Mouse (Mus musculus): ENCODE measurements around the gene Bhlha15. TPM values are rescaled to one million over a fixed set of nuclear protein-coding genes. Genes with fewer than 3 reads are reported as not detected.
A peak's percentile ranks its signal among the peaks of the same experiment; 100 is the strongest.

Bhlha15 gene
- 0.10 and 0.25 TPM in 2 replicates for total RNA-seq (2017)

DNA sequence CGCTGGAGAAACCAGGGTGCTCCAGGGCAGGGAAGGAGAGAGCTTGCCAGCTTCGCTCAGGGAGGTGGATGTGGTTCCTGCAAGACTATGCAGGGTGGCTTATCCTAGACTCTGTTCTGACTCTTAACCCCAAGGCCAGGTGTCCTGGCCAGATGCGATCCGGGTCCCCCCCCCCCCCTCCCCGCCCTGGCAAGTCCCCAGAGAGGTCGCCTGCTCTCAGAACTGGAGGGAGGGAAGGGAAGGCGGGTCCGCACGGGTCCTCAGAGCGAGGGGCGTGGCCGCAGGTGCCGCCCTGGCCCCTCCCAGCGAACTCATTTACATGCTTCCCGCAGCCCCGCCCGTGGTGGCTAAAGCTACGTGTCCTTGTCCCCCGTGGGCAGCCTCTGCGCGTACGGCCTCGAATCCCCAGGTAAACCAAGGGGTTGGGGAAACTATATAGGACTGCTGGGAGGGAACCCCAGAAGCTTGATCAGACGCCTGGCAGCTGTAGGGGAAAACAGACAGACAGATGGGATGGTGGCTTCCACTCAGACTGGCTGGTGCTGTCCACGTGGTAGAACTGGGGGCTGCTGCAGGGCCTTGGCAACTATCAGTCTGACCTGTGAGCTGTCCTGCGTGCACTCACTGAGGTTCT, at the start of gene Bhlha15:
Bhlha15 (plus strand) TSS at position 337 of the 634 bp plus-strand sequence.
- ATAC-seq (replicated peaks in 1 of 2; ENCODE audit: insufficient read depth in 1 of 2, low FRiP score in 2 of 2, low TSS enrichment in 1 of 2, low read depth in 1 of 2, poor library complexity in 2 of 2, severe bottlenecking in 2 of 2), result peak; percentile 63 to 67

DNA sequence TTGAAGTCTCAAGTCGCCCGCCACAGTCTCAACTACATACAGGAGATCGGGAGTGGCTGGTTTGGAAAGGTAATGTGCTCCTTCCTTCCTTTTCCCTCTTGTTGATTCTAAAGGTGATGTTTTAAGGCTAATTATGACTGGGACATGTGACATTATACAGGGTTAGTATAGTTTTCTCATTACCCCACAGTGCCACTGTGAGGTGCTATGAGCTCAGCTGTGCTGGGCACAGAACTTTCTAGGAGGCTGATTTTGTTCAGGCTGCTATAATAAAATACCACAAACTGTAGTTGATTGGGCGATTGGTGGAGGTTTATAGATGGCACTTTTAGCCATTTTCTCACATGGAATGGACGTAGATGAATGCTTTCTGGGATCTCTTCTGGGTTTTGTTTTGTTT, 46.6 kb upstream of the Bhlha15 start:
- no peak for ATAC-seq (replicated peaks in 1 of 2; ENCODE audit: insufficient read depth in 1 of 2, low FRiP score in 2 of 2, low TSS enrichment in 1 of 2, low read depth in 1 of 2, poor library complexity in 2 of 2, severe bottlenecking in 2 of 2)

DNA sequence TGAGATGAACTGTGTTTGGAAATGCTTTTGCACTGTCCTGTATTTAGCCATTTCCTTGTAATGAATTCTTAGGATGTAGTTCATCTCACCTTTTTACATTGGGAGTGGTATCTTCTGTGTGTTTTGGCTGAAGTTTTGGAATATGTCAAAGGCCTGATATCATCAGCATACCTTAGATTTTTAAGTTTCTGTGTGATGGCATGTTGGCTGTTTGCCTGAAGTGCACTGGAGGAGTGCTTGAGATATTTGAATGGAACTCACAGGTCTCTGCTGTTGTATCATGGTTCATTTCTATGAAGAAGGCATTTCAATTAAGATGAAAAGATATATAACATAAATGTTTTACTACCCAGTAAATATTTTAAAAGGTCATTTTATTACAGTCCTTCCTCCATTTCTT, 43.2 kb upstream of the Bhlha15 start:
- ATAC-seq (replicated peaks in 1 of 2; ENCODE audit: insufficient read depth in 1 of 2, low FRiP score in 2 of 2, low TSS enrichment in 1 of 2, low read depth in 1 of 2, poor library complexity in 2 of 2, severe bottlenecking in 2 of 2), result no peak

DNA sequence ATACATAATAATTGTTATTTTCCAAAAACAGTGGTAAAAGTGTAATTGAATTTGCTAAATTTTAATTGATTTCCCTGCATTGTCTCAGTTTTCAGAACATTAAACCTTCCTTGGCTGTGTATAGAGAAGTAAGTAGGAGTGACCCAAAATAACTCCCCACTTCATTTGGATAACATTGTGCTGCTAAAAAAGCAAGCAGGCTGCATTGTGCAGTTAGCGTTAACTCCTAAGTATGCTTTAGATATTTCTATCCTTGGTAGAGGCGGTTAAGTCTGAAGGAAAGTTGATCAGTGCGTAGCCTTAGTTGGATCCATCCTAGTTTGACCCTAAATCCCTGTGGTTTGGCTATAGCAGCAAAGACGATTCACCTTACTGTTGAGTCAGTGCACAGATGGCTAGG, 40.6 kb upstream of the Bhlha15 start:
- ATAC-seq (replicated peaks in 1 of 2; ENCODE audit: insufficient read depth in 1 of 2, low FRiP score in 2 of 2, low TSS enrichment in 1 of 2, low read depth in 1 of 2, poor library complexity in 2 of 2, severe bottlenecking in 2 of 2), result no peak

DNA sequence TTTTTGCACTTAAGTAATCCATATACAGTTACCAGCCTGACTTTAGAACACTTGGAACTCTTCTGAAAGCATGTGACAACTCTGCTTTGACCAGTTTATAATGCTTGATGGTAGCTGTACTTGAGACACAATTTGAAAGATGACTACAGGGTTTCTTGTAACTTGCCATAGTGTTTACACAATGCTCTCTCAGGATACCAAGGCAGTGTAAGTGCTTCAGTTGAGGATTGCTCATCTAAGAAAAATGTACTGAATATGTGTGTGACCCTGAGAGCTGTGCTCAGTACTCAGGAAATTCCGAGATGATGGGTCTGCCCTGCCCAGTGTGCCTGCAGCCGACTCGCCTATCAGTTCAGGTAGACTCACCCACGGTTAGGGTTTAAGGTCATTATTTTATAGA, 38.8 kb upstream of the Bhlha15 start:
- ATAC-seq (replicated peaks in 1 of 2; ENCODE audit: insufficient read depth in 1 of 2, low FRiP score in 2 of 2, low TSS enrichment in 1 of 2, low read depth in 1 of 2, poor library complexity in 2 of 2, severe bottlenecking in 2 of 2), result no peak

DNA sequence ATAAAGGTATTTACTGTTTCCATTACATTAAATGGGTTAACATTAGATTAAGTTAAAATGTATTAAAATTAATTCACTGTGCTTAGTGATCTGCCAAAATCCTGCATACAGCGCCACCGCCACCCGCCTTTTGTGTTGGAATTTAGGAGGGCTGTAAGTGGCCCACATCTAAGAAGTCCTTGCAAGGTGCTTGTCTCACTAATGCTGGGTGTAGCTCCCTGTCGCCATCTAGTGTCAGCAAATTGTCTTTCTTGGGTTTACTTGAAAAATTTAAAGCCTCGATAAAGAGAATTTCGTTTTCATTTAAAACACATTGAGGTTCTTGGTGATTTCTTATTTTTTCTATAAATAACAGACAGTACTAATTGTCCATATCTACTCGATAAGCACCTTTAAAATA, 35.6 kb upstream of the Bhlha15 start:
- ATAC-seq (replicated peaks in 1 of 2; ENCODE audit: insufficient read depth in 1 of 2, low FRiP score in 2 of 2, low TSS enrichment in 1 of 2, low read depth in 1 of 2, poor library complexity in 2 of 2, severe bottlenecking in 2 of 2), result peak; percentile 70 to 72; a peak in 2 of 4 replicates

DNA sequence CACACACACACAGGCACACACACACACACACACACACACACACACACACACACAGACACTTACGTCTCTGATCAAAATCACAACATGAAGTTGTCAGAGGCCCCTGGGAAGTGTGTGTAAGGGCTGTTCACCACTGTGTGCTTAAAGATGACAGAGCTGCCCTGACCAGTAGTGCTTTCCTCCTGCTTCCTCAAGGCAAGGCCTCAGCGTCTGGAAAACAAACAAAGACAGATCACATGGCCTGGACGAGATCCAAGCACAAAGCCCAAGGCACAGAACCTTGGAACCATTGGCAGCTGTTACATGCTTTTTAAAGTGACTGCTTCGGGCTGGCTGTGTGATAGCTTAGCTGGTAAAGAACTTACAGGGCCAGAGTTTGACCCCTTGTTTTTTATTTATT, 31.5 kb upstream of the Bhlha15 start:
- no peak for ATAC-seq (replicated peaks in 1 of 2; ENCODE audit: insufficient read depth in 1 of 2, low FRiP score in 2 of 2, low TSS enrichment in 1 of 2, low read depth in 1 of 2, poor library complexity in 2 of 2, severe bottlenecking in 2 of 2)

DNA sequence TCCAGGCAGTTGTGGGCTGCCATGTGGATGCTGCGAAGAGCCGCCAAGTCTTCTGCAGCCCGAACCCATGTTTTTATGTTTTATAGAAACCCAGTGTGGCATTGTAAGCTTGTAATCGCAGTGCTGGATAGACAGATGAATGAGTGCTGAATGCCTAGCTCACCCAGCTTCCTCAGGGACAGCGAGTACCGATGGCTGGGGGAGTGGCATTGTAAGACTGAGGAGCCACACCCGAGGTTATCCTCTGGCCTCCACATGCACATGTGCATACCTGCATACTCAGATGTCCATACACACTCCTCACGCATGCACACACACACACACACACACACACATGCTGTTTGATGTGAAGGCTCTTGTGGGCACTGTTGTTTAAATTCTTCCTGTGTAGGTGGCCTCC, 30.9 kb upstream of the Bhlha15 start:
- no peak for ATAC-seq (replicated peaks in 1 of 2; ENCODE audit: insufficient read depth in 1 of 2, low FRiP score in 2 of 2, low TSS enrichment in 1 of 2, low read depth in 1 of 2, poor library complexity in 2 of 2, severe bottlenecking in 2 of 2)

DNA sequence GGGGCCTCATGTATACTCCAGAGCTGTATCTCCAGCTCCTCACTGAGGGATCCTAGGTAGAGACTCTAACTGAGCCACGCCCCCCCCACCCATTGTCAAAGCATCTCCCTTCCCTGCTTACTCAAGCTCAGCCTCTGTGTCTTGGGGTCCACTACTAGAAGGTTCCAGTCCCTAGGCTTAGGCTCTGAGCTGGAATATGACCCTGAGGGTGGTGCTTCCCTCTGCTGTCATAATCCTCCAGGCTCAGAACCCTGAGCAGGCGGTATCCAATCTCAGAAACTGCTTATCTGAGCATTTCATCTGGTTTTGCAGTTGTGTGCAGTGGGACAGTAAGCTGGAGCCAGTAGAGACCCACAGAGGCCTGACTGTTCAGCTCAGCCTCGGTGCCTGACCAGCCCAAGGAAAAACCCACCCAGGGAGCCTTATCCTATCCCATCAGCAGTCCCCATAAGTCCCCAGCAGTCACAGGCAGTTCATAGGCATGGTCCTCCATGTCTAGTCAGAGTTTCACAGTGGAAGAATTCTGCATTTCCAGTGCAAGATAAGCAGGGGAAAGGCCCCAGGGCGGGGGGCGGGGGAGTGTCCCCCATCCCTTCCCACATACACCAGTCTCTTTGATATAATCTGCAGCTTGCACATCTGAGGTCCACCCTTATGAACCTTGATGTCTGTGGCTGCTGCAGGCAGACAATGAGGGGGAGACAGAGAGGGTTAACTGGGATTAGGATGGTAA, 27.8 kb upstream of the Bhlha15 start:
- ATAC-seq (replicated peaks in 1 of 2; ENCODE audit: insufficient read depth in 1 of 2, low FRiP score in 2 of 2, low TSS enrichment in 1 of 2, low read depth in 1 of 2, poor library complexity in 2 of 2, severe bottlenecking in 2 of 2), result no peak

DNA sequence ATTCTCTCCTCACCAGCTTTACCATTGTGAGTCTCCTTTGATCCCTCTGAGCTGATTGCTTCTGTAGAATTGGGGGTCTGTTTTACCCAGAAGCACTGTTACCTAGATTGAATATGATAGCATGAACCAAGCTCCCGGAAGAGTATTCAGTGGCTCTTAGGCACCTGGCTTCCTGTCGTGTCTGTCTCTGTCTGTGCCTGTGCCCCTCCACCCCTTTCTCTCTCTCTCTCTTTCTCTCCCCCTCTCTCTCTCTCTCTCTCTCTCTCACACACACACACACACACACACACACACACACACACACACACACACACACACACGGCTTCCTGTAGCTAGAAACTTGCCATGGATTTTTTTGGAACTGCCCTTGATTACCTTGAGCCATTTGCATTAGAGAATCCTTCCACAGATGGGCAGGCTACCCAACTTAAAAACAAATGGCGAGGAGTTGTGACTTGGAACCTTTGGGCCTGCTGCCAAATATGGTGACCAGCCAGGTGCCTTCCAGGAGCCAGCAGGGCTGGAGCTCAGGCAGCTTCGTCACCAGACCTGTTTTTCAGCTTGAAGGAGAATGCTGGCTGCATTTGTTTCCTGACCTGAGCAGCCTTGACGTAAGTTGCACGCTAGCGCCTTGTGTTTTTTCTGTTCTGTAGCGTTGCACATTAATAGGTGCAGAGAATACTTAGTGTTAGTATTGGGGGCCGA, 27.1 kb upstream of the Bhlha15 start:
- no peak for ATAC-seq (replicated peaks in 1 of 2; ENCODE audit: insufficient read depth in 1 of 2, low FRiP score in 2 of 2, low TSS enrichment in 1 of 2, low read depth in 1 of 2, poor library complexity in 2 of 2, severe bottlenecking in 2 of 2)

DNA sequence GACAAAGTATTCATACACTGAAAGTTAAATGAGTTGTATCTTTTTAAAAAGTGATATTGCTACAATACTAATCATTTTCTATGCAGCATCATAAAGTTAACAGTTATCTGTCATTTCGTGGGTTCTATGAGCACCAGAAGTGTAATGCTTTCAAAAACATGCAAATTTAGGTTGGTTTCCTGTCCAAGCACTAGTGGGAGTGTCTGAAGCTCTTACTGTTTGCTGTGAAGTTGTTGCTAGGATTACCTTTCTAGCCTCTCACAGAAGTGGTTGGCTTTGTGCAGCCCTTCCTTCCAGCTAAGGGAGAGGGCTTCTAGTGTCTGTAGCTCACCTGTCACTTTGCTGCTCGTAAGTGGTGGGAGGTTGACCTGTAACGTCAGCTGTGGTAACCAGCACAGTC, 24.3 kb upstream of the Bhlha15 start:
- ATAC-seq (replicated peaks in 1 of 2; ENCODE audit: insufficient read depth in 1 of 2, low FRiP score in 2 of 2, low TSS enrichment in 1 of 2, low read depth in 1 of 2, poor library complexity in 2 of 2, severe bottlenecking in 2 of 2), result peak in 1 of 2 experiments; percentile 36; a peak in 2 of 4 replicates

DNA sequence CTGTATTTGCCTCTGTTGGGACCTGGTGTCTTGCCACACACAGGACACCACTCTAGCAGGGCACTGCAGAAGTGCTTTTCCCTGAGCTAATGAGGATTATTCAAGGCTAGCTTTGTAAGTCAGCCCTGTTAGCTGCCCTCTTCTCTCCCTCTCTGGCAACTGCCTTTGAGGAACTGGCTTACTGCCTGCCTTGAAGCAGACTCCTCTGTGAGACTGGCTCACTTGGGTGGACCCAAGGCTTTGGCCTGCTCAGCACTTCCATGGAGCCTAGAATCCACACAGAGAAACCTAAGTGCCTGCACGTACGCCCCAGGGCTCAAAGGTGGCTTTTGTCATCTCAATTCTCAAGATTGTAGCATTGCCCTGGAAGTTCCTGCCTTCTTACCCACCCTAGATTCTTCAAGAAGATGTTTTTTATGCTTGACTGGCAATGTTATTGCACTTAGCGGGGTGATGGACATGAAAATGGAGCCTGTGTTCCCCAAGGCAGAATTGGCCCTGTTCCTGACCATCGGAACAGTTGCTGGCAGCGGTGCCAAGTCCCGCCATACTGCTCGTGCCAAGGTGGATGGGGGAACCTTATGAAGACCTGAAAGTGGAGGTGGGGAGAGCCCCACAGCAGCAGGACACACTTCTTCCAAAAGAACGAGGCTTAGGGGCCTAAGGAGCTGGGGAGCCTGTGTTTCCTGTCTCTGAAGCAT, 20.7 kb upstream of the Bhlha15 start:
- no peak for ATAC-seq (replicated peaks in 1 of 2; ENCODE audit: insufficient read depth in 1 of 2, low FRiP score in 2 of 2, low TSS enrichment in 1 of 2, low read depth in 1 of 2, poor library complexity in 2 of 2, severe bottlenecking in 2 of 2)

DNA sequence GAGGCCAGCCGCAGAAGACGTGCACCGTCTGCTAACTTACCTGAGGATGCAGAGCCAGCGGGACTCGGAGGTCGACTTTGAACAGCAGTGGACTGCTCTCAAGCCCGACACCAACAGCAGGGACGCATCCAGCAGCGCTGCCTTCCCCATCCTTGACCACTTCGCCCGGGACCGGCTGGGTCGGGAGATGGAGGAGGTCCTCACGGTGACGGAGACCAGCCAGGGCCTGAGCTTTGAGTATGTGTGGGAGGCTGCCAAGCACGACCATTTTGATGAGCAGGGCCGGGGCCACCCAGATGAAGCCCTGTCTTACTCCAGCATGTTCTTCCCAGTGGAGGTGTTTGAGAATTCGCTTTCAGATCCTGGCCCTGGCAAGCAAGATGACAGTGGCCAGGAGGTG, 16.4 kb upstream of the Bhlha15 start:
- ATAC-seq (replicated peaks in 1 of 2; ENCODE audit: insufficient read depth in 1 of 2, low FRiP score in 2 of 2, low TSS enrichment in 1 of 2, low read depth in 1 of 2, poor library complexity in 2 of 2, severe bottlenecking in 2 of 2), result no peak

DNA sequence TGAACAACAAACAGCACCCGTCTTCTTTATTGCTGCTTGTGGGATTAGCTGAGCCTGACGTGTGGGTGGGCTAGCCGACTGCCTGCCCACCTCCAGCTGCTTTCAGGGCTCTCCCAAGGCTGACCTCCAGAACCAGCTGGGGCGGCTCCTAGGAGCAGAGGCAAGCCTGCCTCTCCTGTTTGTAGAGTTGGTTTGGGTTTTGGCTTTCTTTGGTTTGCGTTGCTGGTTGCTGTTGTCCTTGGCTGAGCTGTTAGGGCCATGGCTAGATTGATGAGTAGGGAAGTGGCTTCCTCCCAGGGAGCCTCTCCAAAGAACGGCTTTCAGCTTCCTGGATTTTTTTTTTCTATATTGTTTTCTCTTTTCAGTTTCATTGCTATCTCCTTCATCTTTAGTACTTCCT, 11.9 kb upstream of the Bhlha15 start:
- no peak for ATAC-seq (replicated peaks in 1 of 2; ENCODE audit: insufficient read depth in 1 of 2, low FRiP score in 2 of 2, low TSS enrichment in 1 of 2, low read depth in 1 of 2, poor library complexity in 2 of 2, severe bottlenecking in 2 of 2)

DNA sequence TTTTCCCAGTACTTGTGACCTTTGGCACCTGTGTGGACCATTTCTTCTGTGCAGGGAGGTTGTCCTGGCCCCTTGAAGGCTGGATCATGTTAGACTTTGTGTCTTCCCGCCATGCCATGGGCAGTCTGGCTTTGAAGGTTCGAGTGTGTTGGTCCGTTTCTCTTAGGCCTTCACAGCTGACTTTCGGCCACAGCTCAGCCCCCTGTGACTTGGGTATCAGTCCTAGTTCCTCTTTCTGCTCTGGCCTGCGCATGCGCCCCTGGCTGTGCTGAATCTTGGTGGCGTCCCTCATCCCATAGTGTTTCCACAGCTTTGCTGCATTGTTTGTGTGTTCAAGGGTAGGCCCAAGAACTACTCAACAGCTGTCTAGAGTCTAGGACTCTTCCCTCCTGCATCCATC, 8.8 kb upstream of the Bhlha15 start:
- ATAC-seq (replicated peaks in 1 of 2; ENCODE audit: insufficient read depth in 1 of 2, low FRiP score in 2 of 2, low TSS enrichment in 1 of 2, low read depth in 1 of 2, poor library complexity in 2 of 2, severe bottlenecking in 2 of 2), result peak; percentile 61 to 62; a peak in 3 of 4 replicates

DNA sequence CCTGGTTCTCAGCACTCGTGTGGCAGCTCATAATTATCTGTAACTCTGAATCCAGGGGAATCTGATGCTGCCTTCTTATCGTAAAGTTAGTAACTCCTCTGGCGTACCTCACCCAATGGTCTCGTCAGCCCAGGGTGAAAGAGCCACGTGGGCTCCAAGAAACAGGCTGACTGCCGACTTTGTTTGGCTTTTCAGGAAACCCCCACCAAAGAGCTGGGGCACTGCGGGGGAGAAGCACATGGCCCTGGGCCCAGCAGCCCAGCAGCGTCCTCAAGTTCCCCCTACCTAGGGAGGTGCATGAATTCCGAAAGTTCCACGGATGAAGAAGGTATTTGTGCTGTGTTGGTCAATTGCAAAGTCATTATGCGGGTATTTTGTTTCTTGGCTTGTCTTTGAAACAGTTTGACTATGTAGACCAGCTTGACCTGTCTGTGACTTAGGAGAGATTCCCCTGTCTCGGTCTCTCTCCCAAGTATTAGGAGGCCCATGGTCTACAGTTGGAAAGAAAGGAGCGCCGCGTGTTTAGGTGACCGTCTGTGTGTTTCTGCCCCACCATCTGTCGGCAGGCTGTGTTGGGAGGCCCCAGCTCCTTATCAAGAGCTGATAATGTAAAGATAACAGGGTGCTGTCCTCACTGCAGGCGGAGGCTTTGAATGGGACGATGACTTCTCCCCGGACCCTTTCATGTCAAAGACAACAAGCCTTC, 7.4 kb upstream of the Bhlha15 start:
- ATAC-seq (replicated peaks in 1 of 2; ENCODE audit: insufficient read depth in 1 of 2, low FRiP score in 2 of 2, low TSS enrichment in 1 of 2, low read depth in 1 of 2, poor library complexity in 2 of 2, severe bottlenecking in 2 of 2), result peak; percentile 13 to 29; a peak in 3 of 4 replicates

DNA sequence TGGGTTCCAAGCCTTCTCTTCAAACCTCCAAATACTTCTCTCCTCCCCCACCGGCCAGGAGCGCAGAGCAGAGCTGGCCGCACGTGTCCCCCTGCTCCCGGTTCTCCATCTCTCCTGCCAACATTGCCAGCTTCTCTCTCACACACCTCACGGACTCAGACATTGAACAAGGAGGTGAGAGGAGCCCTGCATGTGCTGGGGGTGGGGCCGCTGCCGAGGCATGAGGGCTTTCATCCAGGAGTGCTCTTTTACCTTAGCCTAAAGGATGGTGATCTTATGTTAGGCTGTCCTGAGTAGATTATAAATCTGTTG, 6.9 kb upstream of the Bhlha15 start:
- no peak for ATAC-seq (replicated peaks in 1 of 2; ENCODE audit: insufficient read depth in 1 of 2, low FRiP score in 2 of 2, low TSS enrichment in 1 of 2, low read depth in 1 of 2, poor library complexity in 2 of 2, severe bottlenecking in 2 of 2)

Measured in hematopoietic stem cell, adult 5-6 weeks (primary cell).